23 mouse cellular contexts compared by ENCODE assay signal in genomic region chr3:145785244-145785643, GRCm38 (mm10).
"Had no signal": no experiment of that assay in that cellular context is flagged by ENCODE, and none has a peak within 500 bp of the region (broad histone marks: within the 10 kb centered on the region; RNA-seq: fewer than 3 reads in every experiment).

No protein-coding gene starts in this region.

- H3K4me2 ChIP-seq: heart, embryonic 11.5 days; heart, embryonic 13.5 days; heart, embryonic 15.5 days; hindbrain, embryonic 13.5 days; hindbrain, embryonic 15.5 days; limb, embryonic 13.5 days; limb, embryonic 15.5 days; liver, embryonic 12.5 days had no signal

- H3K36me3 ChIP-seq: heart, embryonic 13.5 days; heart, embryonic 15.5 days; hindbrain, embryonic 13.5 days; hindbrain, embryonic 15.5 days; limb, embryonic 13.5 days; limb, embryonic 15.5 days; liver, embryonic 12.5 days had no signal

- H3K9me3 ChIP-seq: heart, embryonic 13.5 days; heart, embryonic 15.5 days; hindbrain, embryonic 13.5 days; hindbrain, embryonic 15.5 days; limb, embryonic 13.5 days; limb, embryonic 15.5 days; liver, embryonic 12.5 days had no signal

- H3K27ac ChIP-seq: heart, embryonic 13.5 days; heart, embryonic 15.5 days; hindbrain, embryonic 13.5 days; hindbrain, embryonic 15.5 days; hindbrain, postnatal 0 days; limb, embryonic 13.5 days; limb, embryonic 15.5 days; liver, embryonic 12.5 days; liver, embryonic 14.5 days had no signal

- H3K27me3 ChIP-seq: heart, embryonic 13.5 days; heart, embryonic 15.5 days; hindbrain, embryonic 13.5 days; hindbrain, embryonic 15.5 days; limb, embryonic 13.5 days; limb, embryonic 15.5 days; liver, embryonic 12.5 days had no signal

- ATAC-seq: forebrain, postnatal 0 days; hindbrain, postnatal 0 days; intestine, embryonic 16.5 days; liver, embryonic 12.5 days had no signal

- H3K9ac ChIP-seq: forebrain, postnatal 0 days; heart, embryonic 13.5 days; heart, embryonic 15.5 days; hindbrain, embryonic 13.5 days; hindbrain, embryonic 15.5 days; limb, embryonic 13.5 days; limb, embryonic 15.5 days; liver, embryonic 12.5 days; liver, embryonic 14.5 days had no signal

- H3K4me1 ChIP-seq: hindbrain, embryonic 15.5 days had no signal

- DNase-seq: forebrain, postnatal 0 days; gastrocnemius, postnatal 14 days; gastrocnemius, postnatal 36 days; heart, adult 18-20 months; heart, postnatal 14 days; heart, postnatal 36 days; kidney, adult 8-10 months; kidney, postnatal 14 days; kidney, postnatal 36 days; layer of hippocampus, adult 9-11 months; layer of hippocampus, postnatal 36 days; left cerebral cortex, postnatal 4 days had no signal

- H3K4me3 ChIP-seq: heart, embryonic 13.5 days; heart, embryonic 15.5 days; hindbrain, embryonic 13.5 days; hindbrain, embryonic 15.5 days; limb, embryonic 13.5 days; limb, embryonic 15.5 days; liver, embryonic 12.5 days had no signal
